Mouse (Mus musculus) lung, postnatal 0 days (tissue): ENCODE data around the gene Osm.

ENCODE experiments used
- CTCF ChIP-seq: IDR thresholded peaks from 2 replicates; pipeline ENCODE4 v1.5.1; 2016; ENCODE audit warnings: antibody characterized with exemption, mild to moderate bottlenecking
- EP300 ChIP-seq: IDR thresholded peaks from 2 replicates; pipeline ENCODE4 v1.6.1; 2016; ENCODE audit warnings: antibody characterized with exemption, mild to moderate bottlenecking, control low read depth

GRCm38 (mm10) chr11:4246126-4246525 lies 9.9 kb downstream of the Osm start:
- TF ChIP-seq CTCF, result no peak
- no peak for TF ChIP-seq EP300
